ENCODE assay signal across 12 mouse cellular contexts in the genomic region with DNA sequence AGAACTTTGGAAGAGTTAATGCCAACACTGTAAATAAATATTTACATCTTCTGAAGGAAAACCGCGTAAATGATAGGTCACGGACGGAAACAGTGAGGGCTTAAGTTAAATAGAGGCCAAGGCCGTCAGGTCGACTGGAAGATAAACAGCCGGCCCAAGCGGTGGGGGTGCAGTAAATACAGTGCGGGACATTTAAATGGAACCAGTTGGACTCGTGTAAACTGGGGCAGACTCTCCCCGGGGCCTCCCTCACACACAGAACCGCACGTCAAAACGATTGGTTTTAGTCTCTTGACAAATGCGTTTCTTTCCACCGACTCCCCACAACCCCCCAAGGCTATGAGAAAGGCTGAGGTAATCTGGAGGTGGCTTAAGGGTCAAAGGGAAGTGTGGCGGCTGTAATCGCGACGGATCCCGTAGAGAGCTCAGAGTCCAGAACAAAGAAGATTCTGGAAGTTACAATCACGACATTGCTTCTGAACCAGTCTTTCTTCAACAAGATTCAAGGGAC. TPM values are rescaled to one million over a fixed set of nuclear protein-coding genes. Genes with fewer than 3 reads are reported as not detected.
DNase-seq lines count a peak whose midpoint lies in the region; ATAC-seq and TF ChIP-seq lines count a peak whose summit lies in the region.
"Had no signal": no experiment of that assay in that cellular context is flagged by ENCODE, and none has a peak within 500 bp of the region (broad histone marks: within the 10 kb centered on the region; RNA-seq: fewer than 3 reads in every experiment).

No protein-coding gene starts in this region.

- TF ChIP-seq EP300 in liver, postnatal 0 days (IDR thresholded peaks at IDR 0.05; ENCODE audit: low read depth), result no peak

- no peak for TF ChIP-seq CTCF in liver, postnatal 0 days (IDR thresholded peaks at IDR 0.05; ENCODE audit: low read depth)

- H3K4me2 ChIP-seq in embryonic facial prominence, embryonic 14.5 days (ENCODE audit: low read depth, low read length), result peak overlapping the region; percentile 50
- 0 out of 2 replicates have a peak overlapping the region, but pooled peaks have one; percentile 1 for H3K4me2 ChIP-seq in liver, postnatal 0 days (ENCODE audit: low read depth, low read length)

- no peaks in the 10 kb centered on the region for H3K36me3 ChIP-seq in heart, embryonic 10.5 days
- H3K36me3 ChIP-seq in embryonic facial prominence, embryonic 14.5 days (ENCODE audit: control insufficient read depth, insufficient read depth, low read length), result no peaks in the 10 kb centered on the region
- no peaks in the 10 kb centered on the region for H3K36me3 ChIP-seq in liver, postnatal 0 days (replicated peaks; ENCODE audit: insufficient read depth, low read length)

- peaks cover 53% of the 10 kb centered on the region for H3K4me1 ChIP-seq in heart, embryonic 10.5 days
- H3K4me1 ChIP-seq in embryonic facial prominence, embryonic 14.5 days (ENCODE audit: control insufficient read depth, insufficient read depth, low read length), result 0 out of 2 replicates have a peak, but pooled peaks cover 3% of the 10 kb centered on the region
- H3K4me1 ChIP-seq in liver, postnatal 0 days (ENCODE audit: insufficient read depth), result peaks cover 10% of the 10 kb centered on the region

- peak overlapping the region; percentile 86; the same call in 1 of the 2 replicates for H3K27ac ChIP-seq in heart, embryonic 10.5 days
- H3K27ac ChIP-seq in embryonic facial prominence, embryonic 14.5 days (replicated peaks; ENCODE audit: low read depth, low read length), result no peak overlapping the region
- H3K27ac ChIP-seq in liver, postnatal 0 days (ENCODE audit: low read depth), result no peak overlapping the region
- H3K27ac ChIP-seq: hindbrain, embryonic 14.5 days; macrophage had no signal

- 0 out of 2 replicates have a peak, but pooled peaks cover 4% of the 10 kb centered on the region for H3K9me3 ChIP-seq in heart, embryonic 10.5 days
- no peaks in the 10 kb centered on the region for H3K9me3 ChIP-seq in embryonic facial prominence, embryonic 14.5 days (ENCODE audit: control insufficient read depth, low read length)
- no peaks in the 10 kb centered on the region for H3K9me3 ChIP-seq in liver, postnatal 0 days (ENCODE audit: low read length)

- 0 out of 2 replicates have a peak overlapping the region, but pooled peaks have one; percentile 32 for H3K9ac ChIP-seq in embryonic facial prominence, embryonic 14.5 days (ENCODE audit: low read depth, low read length)
- H3K9ac ChIP-seq in liver, postnatal 0 days (replicated peaks), result no peak overlapping the region
- H3K9ac ChIP-seq: hindbrain, embryonic 14.5 days had no signal

- WGBS in heart, embryonic 10.5 days, result 29% methylated on average over 22 of the region's 22 CpGs
- 18% methylated on average over 22 of the region's 22 CpGs for WGBS in embryonic facial prominence, embryonic 14.5 days
- 30% methylated on average over 22 of the region's 22 CpGs for WGBS in liver, postnatal 0 days (ENCODE audit: insufficient replicate concordance)

- DNase-seq in heart, embryonic 10.5 days (ENCODE audit: low spot score), result no peak
- no peak for DNase-seq in heart, postnatal 4 days
- peak; percentile 13 for DNase-seq in CD4-positive helper T cell, adult 2 months (ENCODE audit: low read depth, low spot score)
- DNase-seq in embryonic facial prominence, embryonic 14.5 days (ENCODE audit: low spot score), result no peak
- DNase-seq in liver, postnatal 0 days, result no peak
- no peak for DNase-seq in layer of hippocampus, adult 11-12 months (ENCODE audit: low spot score)
- no peak for DNase-seq in layer of hippocampus, postnatal 14 days (ENCODE audit: low spot score in 2 of 2)
- DNase-seq in ovary, postnatal 10 days (ENCODE audit: low spot score), result no peak

- ATAC-seq in embryonic facial prominence, embryonic 14.5 days (ENCODE audit: low read depth), result no peak
- ATAC-seq in liver, postnatal 0 days, result peak; percentile 47

- no peak overlapping the region for H3K4me3 ChIP-seq in heart, embryonic 10.5 days
- H3K4me3 ChIP-seq in embryonic facial prominence, embryonic 14.5 days (ENCODE audit: low read depth, low read length), result no peak overlapping the region
- H3K4me3 ChIP-seq in liver, postnatal 0 days (ENCODE audit: low read depth, low read length), result no peak overlapping the region

- H3K27me3 ChIP-seq in heart, embryonic 10.5 days (ENCODE audit: insufficient read depth, poor library complexity, severe bottlenecking), result peaks cover 19% of the 10 kb centered on the region; the same call in 1 of the 2 replicates
- no peaks in the 10 kb centered on the region for H3K27me3 ChIP-seq in embryonic facial prominence, embryonic 14.5 days (replicated peaks; ENCODE audit: control insufficient read depth, insufficient read depth, low read length)
- peaks cover 5% of the 10 kb centered on the region; the same call in 1 of the 2 replicates for H3K27me3 ChIP-seq in liver, postnatal 0 days (ENCODE audit: insufficient read depth, low read length)

RNA-seq across cellular contexts. Expression of a gene that starts 4.0 kb away (rescaled TPM):
- polyA plus RNA-seq in heart, embryonic 10.5 days (2016; fragmentation: Nextera tagmentation; extraction: Ambion mirVana), result 0.59 and 0.67 TPM in 2 replicates
- total RNA-seq in heart, postnatal 4 days (2021), result under 1 TPM in 1 of 2 experiments, not detected in 1; 0.14 TPM
- 1.4 and 2.4 TPM in 2 replicates for polyA plus RNA-seq in embryonic facial prominence, embryonic 14.5 days (2014; fragmentation: Nextera tagmentation; extraction: Ambion mirVana)
- polyA plus RNA-seq in liver, postnatal 0 days (2015; fragmentation: Nextera tagmentation; extraction: Ambion mirVana), result 0.07 TPM in 1 of 2 replicates, not detected in the other
- 1 to 10 TPM in 1 of 2 experiments, under 1 TPM in 1; 0.86 to 1.3 TPM for total RNA-seq in layer of hippocampus, postnatal 14 days (2021)
- polyA plus RNA-seq: C2C12, macrophage had no signal

RNA-seq across cellular contexts. Expression of a gene that starts 57.5 kb away (rescaled TPM):
- 2.1 and 5.5 TPM in 2 replicates for polyA plus RNA-seq in heart, embryonic 10.5 days (2016; fragmentation: Nextera tagmentation; extraction: Ambion mirVana)
- total RNA-seq in heart, postnatal 4 days (2021), result 1 to 10 TPM; 1.1 to 1.4 TPM
- polyA plus RNA-seq in embryonic facial prominence, embryonic 14.5 days (2014; fragmentation: Nextera tagmentation; extraction: Ambion mirVana), result 8.1 and 8.8 TPM in 2 replicates
- 0.05 and 0.06 TPM in 2 replicates for polyA plus RNA-seq in liver, postnatal 0 days (2015; fragmentation: Nextera tagmentation; extraction: Ambion mirVana)
- 1 to 10 TPM; 1.7 to 2.4 TPM for total RNA-seq in layer of hippocampus, postnatal 14 days (2021)
- total RNA-seq: granulocyte monocyte progenitor cell, adult 5-6 weeks had no signal
